Mouse (Mus musculus) T-helper 17 cell (primary cell): ENCODE measurements around the gene Cotl1.

Source experiments
- in situ Hi-C, 2 experiments: fragments of 300-600 bp; cut with MboI, MseI; formaldehyde crosslinking; loops; 1 replicate in 1 of 2; 2 replicates in 1 of 2; pipeline ENCODE4 v1.15.1; 2025; ENCODE audit warnings: high pct_unique_total_duplicates in 2 of 2

The Cotl1 gene

GRCm38 (mm10) chr8:119819316-119819715 is 21.0 kb downstream of the Cotl1 start:
- in situ Hi-C loops, result no loop called here

- in situ Hi-C loops, result no loop called here
These were observed 22.9 kb downstream of the Cotl1 start for GRCm38 (mm10) chr8:119817446-119817845.

DNA sequence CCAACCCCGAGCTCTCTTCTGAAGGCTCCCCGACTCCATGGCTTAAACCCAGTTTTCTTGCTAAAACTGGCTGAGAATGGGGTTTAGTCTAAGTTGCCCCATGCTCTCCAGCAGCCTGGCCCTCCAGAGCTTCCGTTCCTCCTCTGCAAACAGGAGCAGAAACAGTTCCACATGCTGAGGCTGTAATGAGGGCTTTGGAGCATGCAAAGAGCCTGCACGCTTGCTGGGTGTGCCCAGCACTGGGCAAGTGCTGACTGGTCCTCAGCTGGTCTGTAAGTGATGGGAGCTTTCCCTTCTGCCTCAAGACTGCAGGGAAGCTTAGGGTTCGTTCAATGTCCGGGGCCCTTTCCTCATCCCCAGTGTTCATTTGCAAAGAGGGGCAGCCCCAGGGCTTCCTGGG is 24.1 kb downstream of the Cotl1 start:
- in situ Hi-C loops, result no loop called here

GRCm38 (mm10) chr8:119812650-119813431 is 27.5 kb downstream of the Cotl1 start:
- in situ Hi-C loops, result no loop called here

DNA sequence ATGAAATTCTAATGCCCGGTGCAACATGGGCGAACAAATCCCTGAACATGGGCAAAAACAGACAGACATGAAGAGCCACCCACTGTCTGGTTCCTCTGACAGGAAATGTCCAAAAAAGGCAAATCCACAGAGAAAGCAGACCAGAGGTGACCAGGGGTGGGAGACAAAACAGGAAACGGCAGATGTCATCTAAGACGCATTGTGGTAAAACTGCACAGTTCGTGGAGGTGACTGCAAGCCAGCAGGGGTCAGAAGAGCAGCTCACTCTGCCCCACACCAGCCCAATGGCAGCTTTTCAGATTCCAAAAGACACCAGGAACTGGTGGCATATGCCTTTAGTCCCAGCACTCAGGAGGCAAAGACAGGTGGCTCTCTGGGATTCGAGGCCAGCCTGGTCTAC is 28.4 kb downstream of the Cotl1 start:
- in situ Hi-C loops, result no loop called here

DNA sequence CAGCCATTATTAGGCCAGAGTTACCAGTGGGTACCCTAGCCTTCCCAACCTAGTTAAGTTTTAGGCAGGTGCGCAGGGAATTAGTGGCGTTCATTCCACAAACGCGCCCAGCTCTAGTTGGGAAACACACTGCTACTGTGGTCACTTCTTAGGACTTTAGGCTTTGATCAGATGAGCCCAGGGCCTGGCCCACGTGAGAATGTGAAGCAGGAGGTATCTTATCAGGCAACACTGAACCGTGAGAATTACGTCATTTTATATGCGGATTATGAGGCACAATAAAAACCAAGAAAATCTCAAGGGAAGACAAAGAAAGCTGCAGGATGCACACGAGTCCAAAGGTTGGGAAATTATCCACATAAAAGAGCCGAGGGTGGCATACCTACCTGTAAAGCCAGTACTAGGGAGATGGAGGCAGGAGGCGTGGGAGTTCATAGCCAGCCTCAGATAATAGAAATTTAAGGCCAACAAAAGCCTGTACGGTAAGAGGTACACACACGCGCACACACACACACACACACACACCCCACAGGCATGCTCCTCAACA is 29.3 kb downstream of the Cotl1 start:
- in situ Hi-C loops, result no loop called here

GRCm38 (mm10) chr8:119810127-119810868 is 30.0 kb downstream of the Cotl1 start:
- in situ Hi-C loops, result no loop called here

DNA sequence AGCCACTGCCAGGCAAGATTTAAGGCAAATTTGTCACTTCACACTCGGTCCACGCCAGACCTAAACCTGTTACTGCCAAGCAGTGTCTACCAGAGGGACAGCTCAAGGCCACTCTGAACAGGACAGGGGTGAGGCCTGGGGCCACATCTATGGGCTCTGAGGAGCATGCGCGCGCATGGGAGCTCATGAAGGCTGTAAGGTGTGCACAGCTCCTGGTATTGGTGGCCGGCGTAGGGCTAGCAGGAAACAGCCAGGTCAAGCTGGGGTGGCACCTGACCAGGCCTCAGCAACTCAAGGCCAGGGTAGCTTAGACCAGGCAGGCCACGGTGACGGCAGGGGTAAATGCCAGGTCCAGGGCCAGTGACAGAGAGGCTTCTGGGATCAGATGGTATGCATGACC is 30.7 kb downstream of the Cotl1 start:
- in situ Hi-C loops, result no loop called here

DNA sequence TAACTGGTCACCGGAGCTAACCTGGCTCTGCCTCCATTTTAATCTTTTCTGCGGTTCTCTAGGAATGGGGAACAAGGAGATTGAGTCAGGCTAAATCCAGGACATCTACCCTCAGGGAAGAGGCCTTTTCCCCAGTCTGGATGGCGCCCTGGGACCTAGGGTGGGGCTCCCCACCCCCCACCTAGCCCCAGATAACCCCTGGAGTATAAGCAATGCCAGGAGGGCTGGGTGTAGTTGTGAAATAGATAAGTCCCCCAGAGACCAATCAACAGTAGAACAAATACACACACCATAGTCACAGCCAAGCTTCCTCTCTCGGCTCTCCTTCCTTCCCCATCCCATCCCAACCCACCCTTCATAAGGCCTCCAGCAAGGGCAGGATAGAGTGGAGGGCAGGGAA is 32.7 kb downstream of the Cotl1 start:
- in situ Hi-C loops, result no loop called here

DNA sequence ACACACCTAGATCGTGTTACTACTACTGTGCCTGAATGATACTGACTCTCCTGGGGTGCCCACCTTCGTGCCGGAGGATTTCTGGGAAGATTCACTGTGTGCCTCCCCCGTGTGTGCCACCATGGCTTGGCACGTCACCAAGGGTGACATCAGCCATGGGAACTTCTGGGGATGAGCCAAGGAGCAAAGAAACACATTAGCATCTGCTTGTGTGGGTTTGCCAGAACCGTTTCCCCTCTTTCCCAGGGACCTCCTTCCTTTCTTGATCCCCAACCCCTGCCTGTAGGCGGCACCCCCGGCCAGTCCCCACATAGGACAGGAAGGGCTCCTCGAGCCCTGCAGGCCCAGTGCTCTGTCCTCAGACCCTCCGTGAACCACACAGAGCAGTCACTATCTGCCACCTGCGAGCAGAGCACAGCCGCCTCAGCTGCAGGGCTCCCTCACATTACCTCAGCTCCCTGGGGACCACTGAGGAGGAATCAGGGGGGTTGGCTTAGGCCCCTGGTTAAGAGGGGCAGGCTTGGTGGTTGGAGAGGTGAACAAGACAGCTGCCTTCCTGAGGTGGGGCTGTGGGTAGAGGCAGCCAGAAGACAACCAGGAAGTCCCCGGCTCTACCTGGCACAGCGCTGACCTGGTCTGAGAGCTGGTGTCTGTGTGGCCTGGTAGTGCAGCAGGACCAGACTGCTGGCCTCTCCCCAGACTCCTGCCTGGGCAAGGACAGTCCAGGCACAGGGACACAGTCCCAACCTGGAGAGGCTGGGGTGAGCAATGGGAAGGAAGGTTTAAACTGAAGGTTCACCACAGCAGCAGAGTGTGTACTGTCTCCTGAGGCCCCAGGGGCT is 33.7 kb downstream of the Cotl1 start:
- in situ Hi-C loops, result no loop called here

DNA sequence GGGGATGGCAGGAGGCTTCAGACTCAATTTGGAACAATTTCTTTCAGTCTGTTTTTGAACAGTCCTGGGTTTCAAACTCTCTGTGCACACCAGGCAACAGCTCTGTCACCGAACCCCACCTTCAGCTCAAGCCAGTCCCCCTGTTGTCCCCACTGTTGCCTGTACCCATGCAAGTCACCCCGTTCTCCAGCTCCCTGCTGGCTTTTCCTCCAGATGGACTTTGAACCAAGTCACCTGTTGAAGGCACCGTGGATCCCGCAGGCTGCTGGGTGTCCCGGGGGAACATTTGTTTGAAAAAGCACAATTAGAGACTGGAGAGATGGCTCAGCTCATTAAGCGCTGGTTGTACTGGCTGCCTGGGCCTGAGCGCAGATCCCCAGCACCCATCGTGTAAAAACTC is 35.1 kb downstream of the Cotl1 start:
- in situ Hi-C loops, result no loop called here

DNA sequence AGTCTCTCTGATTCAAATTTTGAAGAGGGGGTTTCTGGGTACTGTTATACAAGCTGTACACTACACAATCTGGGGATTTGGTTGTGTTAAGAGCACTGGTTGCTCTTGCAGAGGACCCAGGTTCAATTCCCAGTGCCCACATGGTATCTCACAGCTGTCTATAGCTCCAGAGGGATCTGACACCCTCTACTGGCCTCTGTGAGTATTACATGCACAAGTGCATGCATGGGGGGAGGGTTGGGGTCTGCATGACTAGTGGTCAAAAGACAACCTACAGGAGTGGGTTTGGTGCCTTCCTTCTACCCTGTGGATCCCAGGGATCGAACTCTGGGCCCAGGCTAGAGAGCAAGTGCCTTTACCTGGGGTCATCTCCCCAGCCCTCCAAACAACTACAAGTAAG is 37.8 kb downstream of the Cotl1 start:
- in situ Hi-C loops, result no loop called here

DNA sequence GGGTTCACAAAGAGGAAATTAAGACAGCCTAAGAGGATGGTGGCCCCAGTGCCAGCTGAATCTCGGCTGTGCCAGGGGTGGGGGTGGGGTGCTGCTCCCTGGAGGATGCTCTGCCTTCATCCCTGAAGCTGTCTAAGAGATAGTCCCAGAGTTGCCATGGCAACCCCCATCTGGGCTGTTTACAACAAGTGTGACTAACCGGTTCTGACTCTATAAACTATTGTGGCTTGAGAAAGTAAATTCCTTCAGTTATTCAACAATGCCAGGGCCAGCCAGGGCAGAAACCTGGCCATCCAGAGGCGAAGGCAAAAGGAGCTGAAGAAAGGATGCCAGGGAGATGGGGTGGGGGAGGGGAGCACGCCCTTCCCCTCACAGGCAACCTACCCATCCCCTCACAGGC is 39.2 kb downstream of the Cotl1 start:
- in situ Hi-C loops, result no loop called here

DNA sequence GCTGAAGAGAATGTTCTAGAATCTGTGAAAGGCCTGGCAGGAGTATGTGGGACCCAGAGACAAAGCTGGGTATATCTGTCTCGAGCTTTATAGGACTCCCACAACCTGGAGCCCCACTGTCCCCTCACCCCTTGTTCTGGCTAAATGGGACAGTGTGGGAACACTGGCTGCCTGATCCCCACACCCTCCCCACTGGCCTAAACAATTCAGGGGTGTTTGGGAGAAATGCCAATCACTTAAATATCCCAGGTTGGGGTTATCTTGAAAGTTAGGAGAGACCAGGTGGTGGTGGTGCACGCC is 41.4 kb downstream of the Cotl1 start:
- in situ Hi-C loops, result loop anchor here in 1 of 2 experiments (25.0 kb wide), 1 partner anchor 1788 kb away; the partner anchor contains the start of genes Fbxo31 and Map1lc3b

- in situ Hi-C loops, result loop anchor here in 1 of 2 experiments (25.0 kb wide), 1 partner anchor 1789 kb away; the partner anchor contains the start of genes Fbxo31 and Map1lc3b
These were observed 42.0 kb downstream of the Cotl1 start for GRCm38 (mm10) chr8:119798170-119798964.

DNA sequence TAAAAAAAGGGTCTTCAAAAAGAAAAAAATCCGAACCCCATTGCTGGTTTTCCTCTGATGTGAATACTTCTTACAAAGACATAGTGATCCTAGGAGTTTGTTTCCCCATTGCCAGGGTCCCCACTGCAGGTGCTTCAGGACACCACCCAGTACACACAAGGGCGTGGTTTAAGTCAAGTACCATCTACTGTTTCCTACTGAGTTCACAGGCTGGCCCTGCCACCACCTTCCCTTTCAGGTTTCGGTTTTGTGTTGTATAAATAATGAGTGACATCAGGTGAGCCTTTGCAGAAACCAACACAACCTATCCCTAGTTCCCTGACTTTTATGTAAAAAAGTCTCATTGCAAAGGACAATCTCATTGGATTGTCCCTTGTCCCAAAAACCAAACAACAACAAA is 44.7 kb downstream of the Cotl1 start:
- in situ Hi-C loops, result loop anchor here in 1 of 2 experiments (25.0 kb wide), 1 partner anchor 1792 kb away; the partner anchor contains the start of genes Fbxo31 and Map1lc3b

DNA sequence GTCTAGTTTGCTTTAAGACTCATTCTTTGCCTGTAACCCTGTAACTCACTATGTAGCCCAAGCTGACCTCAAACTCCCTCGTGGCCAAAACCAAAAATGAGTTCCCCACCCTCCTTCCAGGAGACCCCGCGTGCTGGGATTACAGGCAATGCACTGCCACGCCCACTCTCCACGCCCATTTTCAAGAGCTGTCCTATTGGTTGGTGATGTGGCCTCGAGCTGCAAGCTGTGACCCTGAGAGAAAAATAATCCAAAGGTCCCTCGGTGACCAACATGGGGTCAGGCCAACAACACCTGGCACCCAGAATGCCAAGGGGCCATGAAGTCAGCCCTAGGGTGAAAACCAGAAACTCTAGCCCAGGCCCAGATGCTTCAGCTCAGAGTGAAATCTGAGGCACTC is 45.7 kb downstream of the Cotl1 start:
- in situ Hi-C loops, result loop anchor here in 1 of 2 experiments (25.0 kb wide), 1 partner anchor 1793 kb away; the partner anchor contains the start of genes Fbxo31 and Map1lc3b

DNA sequence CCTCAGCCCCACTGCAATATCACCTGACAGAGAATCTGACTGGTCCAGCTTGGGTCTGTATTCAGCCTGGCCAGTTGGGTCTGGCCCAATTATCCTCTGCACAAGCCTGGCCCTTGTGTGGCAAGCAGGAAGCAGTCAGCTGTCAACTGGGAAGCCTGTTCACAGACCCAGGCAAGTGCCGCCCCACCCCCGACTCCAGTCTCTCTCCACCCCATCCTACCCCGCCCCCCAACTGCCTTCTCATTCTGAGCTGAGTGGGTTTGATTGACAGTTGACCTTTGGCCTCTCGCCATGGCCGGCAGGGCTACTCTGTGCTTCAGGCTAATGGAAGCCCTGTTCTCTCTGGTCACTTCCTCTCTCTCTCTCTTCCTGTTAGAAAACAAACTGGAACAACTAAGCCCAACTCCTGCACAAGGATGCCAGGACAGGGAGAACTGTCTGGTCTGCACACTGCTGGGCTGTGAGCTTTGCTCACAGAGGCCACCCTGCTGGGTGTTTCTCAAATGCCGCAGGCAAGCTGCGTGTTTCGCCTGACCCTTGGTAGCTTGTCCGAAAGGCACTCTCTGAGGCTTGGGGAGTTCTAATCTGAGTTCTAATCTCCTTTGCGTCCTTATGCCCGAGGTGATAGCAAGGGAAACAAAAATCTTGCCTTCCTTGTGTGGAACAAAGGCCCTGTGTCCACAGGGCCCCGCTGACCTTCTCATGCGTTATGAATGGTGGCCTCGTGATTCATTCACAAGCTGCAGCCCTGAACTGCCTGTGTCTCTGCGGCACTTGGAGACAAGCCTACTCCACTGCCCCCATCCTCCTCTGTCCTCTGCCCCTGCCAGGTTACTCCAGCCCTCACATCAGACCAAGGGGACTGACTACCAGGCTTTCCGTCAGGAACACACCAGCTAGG is 48.3 kb downstream of the Cotl1 start:
- in situ Hi-C loops, result loop anchor here in 1 of 2 experiments (25.0 kb wide), 1 partner anchor 1795 kb away; the partner anchor contains the start of genes Fbxo31 and Map1lc3b

DNA sequence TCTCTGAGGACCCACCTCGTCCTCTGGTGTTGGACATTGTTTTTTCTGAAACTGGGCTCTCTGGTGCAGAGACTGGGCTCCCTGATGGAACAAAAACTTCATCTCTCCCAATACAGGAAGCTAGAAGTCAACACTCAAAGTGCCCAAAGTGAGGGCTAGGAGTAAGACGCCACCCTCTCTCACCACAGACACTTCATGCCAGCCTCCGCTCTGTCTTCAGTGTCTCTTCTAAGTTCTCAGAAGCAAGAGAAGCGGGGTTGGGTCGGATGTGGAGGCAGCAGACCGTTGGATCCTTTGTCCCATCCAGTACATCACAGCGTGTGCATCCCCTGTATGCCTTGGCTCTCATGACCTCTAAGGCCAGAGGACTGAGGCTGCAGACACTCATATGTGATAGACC is 50.8 kb downstream of the Cotl1 start:
- in situ Hi-C loops, result loop anchor here in 1 of 2 experiments (25.0 kb wide), 1 partner anchor 1798 kb away; the partner anchor contains the start of genes Fbxo31 and Map1lc3b
